Mouse (Mus musculus) forebrain, postnatal 0 days (tissue): Measurements from ENCODE around the gene Tbc1d10c. TPM values are rescaled to one million over a fixed set of nuclear protein-coding genes. Genes with fewer than 3 reads are reported as not detected.

Source experiments
- ATAC-seq: fragments of 200-750 bp; cut with Nextera tagmentation; 2 replicates; pipeline ENCODE4 v1.8.0; 2017; ENCODE audit warnings: mild to moderate bottlenecking, moderate library complexity
- DNase-seq: peaks from one replicate; pipeline ENCODE4 v3.0.0-alpha.2; 2015
- H3K27ac ChIP-seq: fragments of 300-500 bp; sonication (generic); 2 replicates; pipeline ENCODE4 v1.5.1; 2014; ENCODE audit warnings: low read depth, mild to moderate bottlenecking, antibody characterized with exemption, low read length, moderate library complexity, mixed read lengths
- H3K27me3 ChIP-seq: fragments of 300-500 bp; sonication (generic); 2 replicates; pipeline ENCODE4 v1.6.1; 2014; ENCODE audit warnings: mild to moderate bottlenecking, low read length, mixed read lengths; ENCODE audit not compliant: insufficient read depth
- H3K36me3 ChIP-seq: fragments of 300-500 bp; sonication (generic); 2 replicates; pipeline ENCODE4 v1.6.1; 2014; ENCODE audit warnings: mild to moderate bottlenecking, moderate library complexity; ENCODE audit not compliant: insufficient read depth
- H3K4me1 ChIP-seq: fragments of 300-500 bp; sonication (generic); 2 replicates; pipeline ENCODE4 v1.6.1; 2014; ENCODE audit warnings: antibody characterized with exemption; ENCODE audit not compliant: insufficient read depth
- H3K4me2 ChIP-seq: fragments of 300-500 bp; sonication (generic); 2 replicates; pipeline ENCODE4 v1.6.1; 2014; ENCODE audit warnings: low read depth, mild to moderate bottlenecking, moderate library complexity
- H3K4me3 ChIP-seq: fragments of 300-500 bp; sonication (generic); 2 replicates; pipeline ENCODE4 v1.5.1; 2014; ENCODE audit warnings: low read depth, low read length, mixed read lengths
- H3K9ac ChIP-seq: fragments of 300-500 bp; sonication (generic); 2 replicates; pipeline ENCODE4 v1.6.1; 2014; ENCODE audit warnings: mild to moderate bottlenecking
- H3K9me3 ChIP-seq: fragments of 300-500 bp; sonication (generic); 2 replicates; pipeline ENCODE4 v1.6.1; 2016; ENCODE audit warnings: low read length
- CTCF ChIP-seq: sonication (generic); IDR thresholded peaks from 2 replicates; pipeline ENCODE4 v1.5.1; 2016; ENCODE audit warnings: antibody characterized with exemption, control low read depth, low read depth
- WGBS: fragments of 180-500 bp; shearing (Covaris S2); extraction: QIAGEN DNeasy Blood & Tissue Kit; methylation state at CpG from one replicate; pipeline ENCODE4 v1.1.7; 2014; 5-methylcytosine and 5-hydroxymethylcytosine counted together
- polyA plus RNA-seq: library from polyadenylated mRNA; unstranded; fragments of >200 nt; fragmentation: Nextera tagmentation; extraction: Ambion mirVana; gene quantifications from 2 replicates; pipeline ENCODE4 v1.2.1, GENCODE M21; 2015
- total RNA-seq: library from RNA; depleted of rRNA; stranded (reverse); fragments of >200 nt; gene quantifications from 2 replicates; pipeline ENCODE4 v1.2.3, GENCODE M21; 2014; rRNA removed

Gene Tbc1d10c
- total RNA-seq (1.5 and 2.9 TPM in 2 replicates), polyA plus RNA-seq (1.3 and 1.5 TPM in 2 replicates)

- Histone ChIP-seq H3K36me3 (peaks cover 27% of the 10 kb centered on the region), H3K27me3 (no peaks in the 10 kb centered on the region), H3K4me1 (peaks cover 11% of the 10 kb centered on the region; the same call in 1 of the 2 replicates), H3K9me3 (no peaks in the 10 kb centered on the region), H3K4me2 (peak within 1 kb of the TSS; percentile 88), H3K27ac (peak within 1 kb of the TSS; percentile 94), H3K9ac (peak within 1 kb of the TSS; percentile 95), H3K4me3 (peak within 1 kb of the TSS; percentile 95)
- ATAC-seq: no peak
- DNase-seq: no peak
- WGBS: 76% methylated on average over 4 of the region's 4 CpGs
- no peak for TF ChIP-seq CTCF
Observed at GRCm38 (mm10) chr19:4190831-4191334, at the start of gene Tbc1d10c. Gene Tbc1d10c (minus strand): TSS chr19:4191284.

GRCm38 (mm10) chr19:4240247-4240668 lies 49.2 kb upstream of the Tbc1d10c start:
- Histone ChIP-seq H3K4me1 (no peaks in the 10 kb centered on the region), H3K36me3 (no peaks in the 10 kb centered on the region), H3K9me3 (no peaks in the 10 kb centered on the region), H3K4me2 (no peak overlapping the region), H3K27me3 (no peaks in the 10 kb centered on the region), H3K4me3 (no peak overlapping the region), H3K9ac (no peak overlapping the region), H3K27ac (no peak overlapping the region)
- no peak for ATAC-seq
- DNase-seq: no peak
- TF ChIP-seq CTCF: no peak
- WGBS: 75% methylated on average over 8 of the region's 8 CpGs

GRCm38 (mm10) chr19:4234548-4234947 lies 43.5 kb upstream of the Tbc1d10c start:
- no peak overlapping the region for H3K4me2 ChIP-seq
- no peak overlapping the region for H3K9ac ChIP-seq
- H3K27ac ChIP-seq: no peak overlapping the region
- ATAC-seq (no peak), DNase-seq (no peak)
- WGBS: 86% methylated on average over 4 of the region's 4 CpGs
- peaks cover 9% of the 10 kb centered on the region; the same call in 1 of the 2 replicates for H3K4me1 ChIP-seq
- H3K4me3 ChIP-seq: no peak overlapping the region
- no peaks in the 10 kb centered on the region for H3K9me3 ChIP-seq
- H3K27me3 ChIP-seq: no peaks in the 10 kb centered on the region
- TF ChIP-seq CTCF: no peak
- no peaks in the 10 kb centered on the region for H3K36me3 ChIP-seq

GRCm38 (mm10) chr19:4232651-4233050 lies 41.6 kb upstream of the Tbc1d10c start:
- peak overlapping the region; percentile 83 for H3K4me2 ChIP-seq
- peaks cover 9% of the 10 kb centered on the region; the same call in 1 of the 2 replicates for H3K4me1 ChIP-seq
- 84% methylated on average over 7 of the region's 7 CpGs for WGBS
- ATAC-seq (no peak), DNase-seq (no peak)
- no peaks in the 10 kb centered on the region for H3K9me3 ChIP-seq
- H3K27ac ChIP-seq: no peak overlapping the region
- H3K27me3 ChIP-seq: no peaks in the 10 kb centered on the region
- peak overlapping the region; percentile 68; the same call in 1 of the 2 replicates for H3K9ac ChIP-seq
- H3K4me3 ChIP-seq: peak overlapping the region; percentile 62
- no peaks in the 10 kb centered on the region for H3K36me3 ChIP-seq
- no peak for TF ChIP-seq CTCF

GRCm38 (mm10) chr19:4232186-4232572 lies 41.1 kb upstream of the Tbc1d10c start:
- TF ChIP-seq CTCF: no peak
- Histone ChIP-seq H3K9me3 (no peaks in the 10 kb centered on the region), H3K27ac (peak overlapping the region; percentile 68)

GRCm38 (mm10) chr19:4231253-4232185 lies 40.4 kb upstream of the Tbc1d10c start, which contains the start of gene Pold4:
Gene Pold4 (plus strand): TSS chr19:4231899.
- DNase-seq: peak; percentile 94
- peak within 1 kb of the TSS; percentile 83 for H3K4me2 ChIP-seq
- TF ChIP-seq CTCF: no peak
- WGBS: 12% methylated on average over 26 of the region's 26 CpGs
- H3K27ac ChIP-seq: peak within 1 kb of the TSS; percentile 68
- H3K36me3 ChIP-seq: no peaks in the 10 kb centered on the region
- ATAC-seq: peak; percentile 95
- H3K9me3 ChIP-seq: no peaks in the 10 kb centered on the region
- peak within 1 kb of the TSS; percentile 62 for H3K4me3 ChIP-seq
- peaks cover 9% of the 10 kb centered on the region; the same call in 1 of the 2 replicates for H3K4me1 ChIP-seq
- H3K9ac ChIP-seq: peak within 1 kb of the TSS; percentile 68
- H3K27me3 ChIP-seq: no peaks in the 10 kb centered on the region

More at GRCm38 (mm10) chr19:4232186-4232572, 41.1 kb upstream of the Tbc1d10c start:
- ATAC-seq (peak; percentile 44), DNase-seq (no peak)
- 6% methylated on average over 2 of the region's 2 CpGs for WGBS
- Histone ChIP-seq H3K4me3 (peak overlapping the region; percentile 62), H3K4me2 (peak overlapping the region; percentile 83), H3K9ac (peak overlapping the region; percentile 68), H3K36me3 (no peaks in the 10 kb centered on the region), H3K27me3 (no peaks in the 10 kb centered on the region), H3K4me1 (peaks cover 9% of the 10 kb centered on the region; the same call in 1 of the 2 replicates)
